Mouse (Mus musculus) layer of hippocampus, adult 6 months (tissue): Measurements from ENCODE around the gene Gstm6. TPM values are rescaled to one million over a fixed set of nuclear protein-coding genes. Genes with fewer than 3 reads are reported as not detected.

Source experiments
- long read RNA-seq, 2 experiments: library from polyadenylated mRNA; unstranded; transcript quantifications; one replicate each; pipeline ENCODE4 v2.0.0; 2019 to 2020
- polyA plus RNA-seq: library from polyadenylated mRNA; unstranded; fragments of <200 nt; fragmentation: Nextera tagmentation; gene quantifications from 2 replicates; pipeline ENCODE4 v1.2.3, GENCODE M21; 2021

The Gstm6 gene
- 17.2 and 17.6 TPM in 2 replicates for polyA plus RNA-seq
- long read RNA-seq, experiment 1, transcript Gstm6-205 (8 exons, 1,153 nt), result major isoform, 7 of 15 reads
- long read RNA-seq, experiment 1, partial matches to known transcripts, result 0 of 15 reads
- long read RNA-seq, experiment 1, other reads (novel, unspliced or antisense), result 8 of 15 reads
- long read RNA-seq, experiment 2, transcript Gstm6-205 (8 exons, 1,153 nt), result major isoform, 7 of 12 reads
- long read RNA-seq, experiment 2, partial matches to known transcripts, result 0 of 12 reads
- long read RNA-seq, experiment 2, other reads (novel, unspliced or antisense), result 5 of 12 reads

GRCm38 (mm10) chr3:107943239-107943990 is at the start of gene Gstm6:
Gstm6 (minus strand) TSS chr3:107943749.

GRCm38 (mm10) chr3:107986041-107986562 is 42.6 kb upstream of the Gstm6 start, which contains the start of gene Gstm2:
Gstm2 (minus strand) TSS chr3:107986453.

GRCm38 (mm10) chr3:107968724-107969395 is 25.3 kb upstream of the Gstm6 start, which contains the start of gene Gstm3:
Gstm3 (minus strand) TSS chr3:107969283.

GRCm38 (mm10) chr3:107931670-107932069 is 11.9 kb downstream of the Gstm6 start, which contains the start of gene Gstm7:
Gstm7 (minus strand) TSS chr3:107931817.

GRCm38 (mm10) chr3:107895720-107896569 is 47.6 kb downstream of the Gstm6 start, which contains the start of gene Gstm5:
Gstm5 (plus strand) TSS chr3:107895821.

Other genes with a start within 250 kb of the Gstm6 start
- 60.5 and 65.8 TPM in 2 replicates for gene Ahcyl1, start 247.2 kb downstream of the Gstm6 start, polyA plus RNA-seq
- gene Csf1, start 183.3 kb downstream of the Gstm6 start, polyA plus RNA-seq, result 3.3 and 3.4 TPM in 2 replicates
- gene Eps8l3, start 66.5 kb downstream of the Gstm6 start, polyA plus RNA-seq, result not detected in 2 replicates
- gene Gstm5, start 47.9 kb downstream of the Gstm6 start, polyA plus RNA-seq, result 411 and 420 TPM in 2 replicates
- 64.0 and 66.5 TPM in 2 replicates for gene Gstm7, start 11.9 kb downstream of the Gstm6 start, polyA plus RNA-seq
- not detected in 2 replicates for gene Gstm3, start 25.5 kb upstream of the Gstm6 start, polyA plus RNA-seq
- 4.2 and 7.1 TPM in 2 replicates for gene Gstm2, start 42.7 kb upstream of the Gstm6 start, polyA plus RNA-seq
- gene Gstm1, start 74.2 kb upstream of the Gstm6 start, polyA plus RNA-seq, result 598 and 660 TPM in 2 replicates
- gene Gstm4, start 101.1 kb upstream of the Gstm6 start, polyA plus RNA-seq, result 20.5 and 22.6 TPM in 2 replicates
- 25.0 and 27.7 TPM in 2 replicates for gene Ampd2, start 142.9 kb upstream of the Gstm6 start, polyA plus RNA-seq
- gene Gnat2, start 149.0 kb upstream of the Gstm6 start, polyA plus RNA-seq, result 0.13 and 0.55 TPM in 2 replicates
- gene Gnai3, start 202.4 kb upstream of the Gstm6 start, polyA plus RNA-seq, result 21.7 and 24.5 TPM in 2 replicates
- 4.4 TPM in 2 replicates for gene Gpr61, start 211.1 kb upstream of the Gstm6 start, polyA plus RNA-seq
- gene Amigo1, start 242.6 kb upstream of the Gstm6 start, polyA plus RNA-seq, result 5.2 and 5.3 TPM in 2 replicates